Mouse (Mus musculus) lung, postnatal 0 days (tissue): ENCODE results near the gene St3gal3. TPM values are rescaled to one million over a fixed set of nuclear protein-coding genes. Genes with fewer than 3 reads are reported as not detected.

Source experiments
- ATAC-seq: fragments of 200-750 bp; cut with Nextera tagmentation; 2 replicates; pipeline ENCODE4 v1.8.0; 2017; ENCODE audit warnings: moderate library complexity
- DNase-seq: peaks from one replicate; pipeline ENCODE4 v3.0.0-alpha.2; 2016; ENCODE audit warnings: low spot score
- H3K27ac ChIP-seq: fragments of 300-500 bp; sonication (generic); 2 replicates; pipeline ENCODE4 v1.5.1; 2014; ENCODE audit warnings: antibody characterized with exemption, mild to moderate bottlenecking, low read length, mixed read lengths
- H3K27me3 ChIP-seq: fragments of 300-500 bp; sonication (generic); replicated peaks from 2 replicates; pipeline ENCODE4 v1.6.1; 2014; ENCODE audit warnings: low read length, mixed read lengths; ENCODE audit not compliant: insufficient read depth
- H3K36me3 ChIP-seq: fragments of 300-500 bp; sonication (generic); 2 replicates; pipeline ENCODE4 v1.6.1; 2014; ENCODE audit warnings: low read length, mixed read lengths; ENCODE audit not compliant: insufficient read depth
- H3K4me1 ChIP-seq: fragments of 300-500 bp; sonication (generic); 2 replicates; pipeline ENCODE4 v1.6.1; 2014; ENCODE audit warnings: antibody characterized with exemption, low read depth, low read length, mixed read lengths; ENCODE audit not compliant: insufficient read depth
- H3K4me2 ChIP-seq: fragments of 300-500 bp; sonication (generic); replicated peaks from 2 replicates; pipeline ENCODE4 v1.6.1; 2014; ENCODE audit warnings: low read depth, mild to moderate bottlenecking, low read length, moderate library complexity, mixed read lengths
- H3K4me3 ChIP-seq: fragments of 300-500 bp; sonication (generic); 2 replicates; pipeline ENCODE4 v1.5.1; 2014; ENCODE audit warnings: low read depth, low read length
- H3K9ac ChIP-seq: fragments of 300-500 bp; sonication (generic); replicated peaks from 2 replicates; pipeline ENCODE4 v1.6.1; 2014; ENCODE audit warnings: low read depth, mild to moderate bottlenecking
- H3K9me3 ChIP-seq: fragments of 300-500 bp; sonication (generic); 2 replicates; pipeline ENCODE4 v1.6.1; 2016; ENCODE audit warnings: low read length, mixed read lengths
- CTCF ChIP-seq: IDR thresholded peaks from 2 replicates; pipeline ENCODE4 v1.5.1; 2016; ENCODE audit warnings: antibody characterized with exemption, mild to moderate bottlenecking
- EP300 ChIP-seq: IDR thresholded peaks from 2 replicates; pipeline ENCODE4 v1.6.1; 2016; ENCODE audit warnings: antibody characterized with exemption, mild to moderate bottlenecking, control low read depth
- WGBS: fragments of 180-500 bp; shearing (Covaris S2); extraction: QIAGEN DNeasy Blood & Tissue Kit; methylation state at CpG from one replicate; pipeline ENCODE4 v1.1.7; 2014; 5-methylcytosine and 5-hydroxymethylcytosine counted together
- polyA plus RNA-seq: library from polyadenylated mRNA; unstranded; fragments of >200 nt; fragmentation: Nextera tagmentation; extraction: Ambion mirVana; gene quantifications from 2 replicates; pipeline ENCODE4 v1.2.1, GENCODE M21; 2015

The St3gal3 gene
- polyA plus RNA-seq, 1 experiment from 2014 or later: 4.5 TPM

- Histone ChIP-seq H3K4me1 (peaks cover 8% of the 10 kb centered on the region; the same call in 1 of the 2 replicates), H3K4me2 (no peak overlapping the region), H3K4me3 (no peak overlapping the region), H3K36me3 (no peaks in the 10 kb centered on the region), H3K9me3 (no peaks in the 10 kb centered on the region), H3K27me3 (no peaks in the 10 kb centered on the region), H3K27ac (no peak overlapping the region), H3K9ac (no peak overlapping the region)
- TF ChIP-seq CTCF (no peak), EP300 (no peak)
- no peak for ATAC-seq
- 55% methylated on average over 12 of the region's 12 CpGs for WGBS
- no peak for DNase-seq
These were observed 22.1 kb downstream of the St3gal3 start for GRCm38 (mm10) chr4:118112601-118113000.

- Histone ChIP-seq H3K36me3 (no peaks in the 10 kb centered on the region), H3K4me1 (peaks cover 8% of the 10 kb centered on the region; the same call in 1 of the 2 replicates), H3K9me3 (no peaks in the 10 kb centered on the region), H3K27me3 (no peaks in the 10 kb centered on the region), H3K27ac (no peak overlapping the region), H3K9ac (no peak overlapping the region), H3K4me2 (no peak overlapping the region), H3K4me3 (no peak overlapping the region)
- no peak for TF ChIP-seq EP300
- no peak for TF ChIP-seq CTCF
- WGBS: 68% methylated on average over 13 of the region's 13 CpGs
- no peak for DNase-seq
- no peak for ATAC-seq
These were observed 25.1 kb downstream of the St3gal3 start for GRCm38 (mm10) chr4:118109649-118110048.

DNA sequence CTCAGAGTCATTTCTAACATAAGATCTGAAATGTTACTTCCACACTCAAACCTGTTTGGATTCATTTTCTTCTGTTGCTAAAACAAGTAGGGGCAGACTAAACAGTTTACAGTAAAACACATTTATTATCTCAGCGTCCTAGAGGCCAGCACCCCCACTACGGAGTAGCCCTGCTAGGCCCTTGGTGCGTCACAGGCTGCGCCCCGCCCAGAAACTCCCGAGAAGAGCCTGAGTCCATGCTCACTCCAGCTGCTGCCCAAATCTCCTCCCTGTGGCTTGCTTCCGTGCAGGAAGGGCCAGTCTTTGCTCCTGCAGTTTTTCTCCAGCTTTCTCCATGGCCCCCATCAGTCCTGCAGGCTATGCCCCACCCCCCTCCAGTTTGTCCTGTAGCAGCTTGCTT, 25.9 kb downstream of the St3gal3 start:
- Histone ChIP-seq H3K27ac (no peak overlapping the region), H3K9ac (no peak overlapping the region), H3K4me3 (no peak overlapping the region), H3K9me3 (no peaks in the 10 kb centered on the region), H3K27me3 (no peaks in the 10 kb centered on the region), H3K4me1 (peaks cover 8% of the 10 kb centered on the region; the same call in 1 of the 2 replicates), H3K36me3 (no peaks in the 10 kb centered on the region), H3K4me2 (no peak overlapping the region)
- no peak for TF ChIP-seq CTCF
- TF ChIP-seq EP300: no peak
- WGBS: 31% methylated on average over 7 of the region's 7 CpGs
- DNase-seq (peak; percentile 51), ATAC-seq (peak; percentile 74)

- peaks cover 8% of the 10 kb centered on the region; the same call in 1 of the 2 replicates for H3K4me1 ChIP-seq
- no peak overlapping the region for H3K4me2 ChIP-seq
- 81% methylated on average over 3 of the region's 3 CpGs for WGBS
- ATAC-seq (no peak), DNase-seq (no peak)
- H3K9ac ChIP-seq: no peak overlapping the region
- H3K27ac ChIP-seq: no peak overlapping the region
- H3K36me3 ChIP-seq: no peaks in the 10 kb centered on the region
- H3K9me3 ChIP-seq: no peaks in the 10 kb centered on the region
- TF ChIP-seq EP300 (no peak), CTCF (no peak)
- H3K27me3 ChIP-seq: no peaks in the 10 kb centered on the region
- no peak overlapping the region for H3K4me3 ChIP-seq
These were observed 29.3 kb downstream of the St3gal3 start for GRCm38 (mm10) chr4:118105256-118106053.

GRCm38 (mm10) chr4:118103280-118103830, 31.4 kb downstream of the St3gal3 start:
- DNase-seq (no peak), ATAC-seq (no peak)
- no peaks in the 10 kb centered on the region for H3K9me3 ChIP-seq
- H3K27me3 ChIP-seq: no peaks in the 10 kb centered on the region
- H3K4me2 ChIP-seq: no peak overlapping the region
- no peak overlapping the region for H3K4me3 ChIP-seq
- H3K4me1 ChIP-seq: no peaks in the 10 kb centered on the region
- no peak overlapping the region for H3K27ac ChIP-seq
- H3K9ac ChIP-seq: no peak overlapping the region
- TF ChIP-seq EP300: no peak
- TF ChIP-seq CTCF: no peak
- H3K36me3 ChIP-seq: no peaks in the 10 kb centered on the region
- WGBS: 69% methylated on average over 8 of the region's 8 CpGs

- ATAC-seq (no peak), DNase-seq (no peak)
- TF ChIP-seq EP300 (no peak), CTCF (no peak)
- Histone ChIP-seq H3K9ac (no peak overlapping the region), H3K4me2 (no peak overlapping the region), H3K27ac (no peak overlapping the region), H3K36me3 (no peaks in the 10 kb centered on the region), H3K4me3 (no peak overlapping the region), H3K27me3 (no peaks in the 10 kb centered on the region), H3K9me3 (no peaks in the 10 kb centered on the region), H3K4me1 (no peaks in the 10 kb centered on the region)
- WGBS: 65% methylated on average over 6 of the region's 6 CpGs
These were observed 33.2 kb downstream of the St3gal3 start for GRCm38 (mm10) chr4:118101497-118101896.
